In genomic region chr1:176826186-176826585, GRCm38 (mm10) we compare ENCODE assay signal across 16 mouse cellular contexts. TPM values are rescaled to one million over a fixed set of nuclear protein-coding genes. Genes with fewer than 3 reads are reported as not detected.
DNase-seq lines count a peak whose midpoint lies in the region; TF ChIP-seq lines count a peak whose summit lies in the region.
"Had no signal": no experiment of that assay in that cellular context is flagged by ENCODE, and none has a peak within 500 bp of the region (broad histone marks: within the 10 kb centered on the region; RNA-seq: fewer than 3 reads in every experiment).

No protein-coding gene starts in this region.

- H3K4me3 ChIP-seq in lung, adult 2 months (replicated peaks; ENCODE audit: extremely low read depth, low read depth, low read length): no peak overlapping the region
- H3K4me3 ChIP-seq in hindbrain, embryonic 10.5 days: no peak overlapping the region
- H3K4me3 ChIP-seq: forebrain, embryonic 12.5 days; hindbrain, embryonic 15.5 days; liver, embryonic 13.5 days; midbrain, embryonic 12.5 days had no signal

- TF ChIP-seq POLR2A in lung, adult 2 months (IDR thresholded peaks at IDR 0.05; ENCODE audit: borderline replicate concordance, extremely low read depth, low read depth, low read length): no peak

- 53% methylated on average over 11 of the region's 11 CpGs for WGBS in lung, adult 2 months
- 87% methylated on average over 11 of the region's 11 CpGs for WGBS in hindbrain, embryonic 10.5 days

- DNase-seq in lung, adult 18-20 months: peak; percentile 60 to 63
- no peak for DNase-seq in lung, adult 2 months
- peak; percentile 75 for DNase-seq in gonadal fat pad, adult 2 months (ENCODE audit: low read depth)
- DNase-seq in lung, postnatal 25 days (ENCODE audit: low spot score): peak; percentile 40
- no peak for DNase-seq in B cell, adult 2 months
- DNase-seq in hindbrain, embryonic 10.5 days (ENCODE audit: low spot score): no peak
- DNase-seq in thymus, postnatal 4 days: no peak
- DNase-seq: cerebellum, adult 2 months; kidney, adult 2 months; kidney, postnatal 25 days; liver, embryonic 13.5 days; spleen, adult 18-20 months; thymus, postnatal 36 days had no signal

- no peak overlapping the region for H3K27ac ChIP-seq in hindbrain, embryonic 10.5 days
- H3K27ac ChIP-seq: forebrain, embryonic 12.5 days; hindbrain, embryonic 15.5 days; liver, embryonic 13.5 days; midbrain, embryonic 12.5 days had no signal

- H3K27me3 ChIP-seq in hindbrain, embryonic 10.5 days (ENCODE audit: insufficient read depth, poor library complexity, severe bottlenecking): no peaks in the 10 kb centered on the region
- H3K27me3 ChIP-seq: forebrain, embryonic 12.5 days; hindbrain, embryonic 15.5 days; liver, embryonic 13.5 days; midbrain, embryonic 12.5 days had no signal

- no peak for TF ChIP-seq CTCF in lung, adult 2 months (IDR thresholded peaks at IDR 0.05; ENCODE audit: insufficient read depth, low read length)

- H3K9me3 ChIP-seq in hindbrain, embryonic 10.5 days: no peaks in the 10 kb centered on the region
- H3K9me3 ChIP-seq: forebrain, embryonic 12.5 days; hindbrain, embryonic 15.5 days; liver, embryonic 13.5 days; midbrain, embryonic 12.5 days had no signal

- H3K36me3 ChIP-seq in hindbrain, embryonic 10.5 days: 0 out of 2 replicates have a peak, but pooled peaks cover under 1% of the 10 kb centered on the region
- H3K36me3 ChIP-seq: forebrain, embryonic 12.5 days; hindbrain, embryonic 15.5 days; liver, embryonic 13.5 days had no signal

- H3K4me1 ChIP-seq in lung, adult 2 months (ENCODE audit: control insufficient read depth, insufficient read depth, low read length): peaks cover 10% of the 10 kb centered on the region
- H3K4me1 ChIP-seq in hindbrain, embryonic 10.5 days (replicated peaks): no peaks in the 10 kb centered on the region; the same call in 1 of the 2 replicates

RNA-seq across cellular contexts. Expression of gene Sdccag8, which starts 11.7 kb away (rescaled TPM):
- polyA plus RNA-seq in lung, adult 2 months (2012; rRNA removed): 3.2 and 3.9 TPM in 2 replicates
- 3.9 and 4.5 TPM in 2 replicates for polyA plus RNA-seq in gonadal fat pad, adult 2 months (2012; rRNA removed)
- 22.1 and 25.3 TPM in 2 replicates for polyA plus RNA-seq in hindbrain, embryonic 10.5 days (2016; fragmentation: Nextera tagmentation; extraction: Ambion mirVana)

RNA-seq across cellular contexts. Expression of gene Cep170, which starts 12.3 kb away (rescaled TPM):
- 6.4 and 11.6 TPM in 2 replicates for polyA plus RNA-seq in lung, adult 2 months (2012; rRNA removed)
- 9.9 and 10.2 TPM in 2 replicates for polyA plus RNA-seq in gonadal fat pad, adult 2 months (2012; rRNA removed)
- polyA plus RNA-seq in hindbrain, embryonic 10.5 days (2016; fragmentation: Nextera tagmentation; extraction: Ambion mirVana): 35.5 and 42.4 TPM in 2 replicates

Comparison
In these comparisons a context has a peak if more than half of its experiments do, and no peak if none do; other contexts are left out.
1. DNase-seq: peak in lung, adult 18-20 months (2 of 2), gonadal fat pad, adult 2 months (single experiment) and lung, postnatal 25 days (single experiment); none in lung, adult 2 months (single experiment), B cell, adult 2 months (0 of 2), hindbrain, embryonic 10.5 days (single experiment) and thymus, postnatal 4 days (single experiment).